Comparison of ENCODE assay signal across 14 mouse cellular contexts in genomic region chr8:127148821-127149220, GRCm38 (mm10).
DNase-seq lines count a peak whose midpoint lies in the region; ATAC-seq and TF ChIP-seq lines count a peak whose summit lies in the region.
"Had no signal": no experiment of that assay in that cellular context is flagged by ENCODE, and none has a peak within 500 bp of the region (broad histone marks: within the 10 kb centered on the region; RNA-seq: fewer than 3 reads in every experiment).

No protein-coding gene starts in this region.

- H3K9ac ChIP-seq in forebrain, embryonic 14.5 days (ENCODE audit: low read length), result no peak overlapping the region
- no peak overlapping the region for H3K9ac ChIP-seq in forebrain, embryonic 16.5 days (replicated peaks; ENCODE audit: low read depth, low read length)
- no peak overlapping the region for H3K9ac ChIP-seq in hindbrain, postnatal 0 days (replicated peaks; ENCODE audit: low read length)
- H3K9ac ChIP-seq in hindbrain, embryonic 12.5 days, result no peak overlapping the region
- H3K9ac ChIP-seq: heart, embryonic 13.5 days; lung, embryonic 15.5 days had no signal

- DNase-seq in forebrain, embryonic 14.5 days (ENCODE audit: low spot score), result peak; percentile 39
- DNase-seq in hindbrain, postnatal 0 days (ENCODE audit: low spot score), result peak; percentile 33
- peak; percentile 26 for DNase-seq in right cerebral cortex, postnatal 4 days
- no peak for DNase-seq in right cerebral cortex, adult 18-20 months
- peak; percentile 33 for DNase-seq in lung, postnatal 36 days
- no peak for DNase-seq in frontal cortex, postnatal 10 days (ENCODE audit: low spot score in 2 of 2)
- DNase-seq: liver; thymus, postnatal 14 days had no signal

- no peak overlapping the region for H3K27ac ChIP-seq in forebrain, embryonic 14.5 days (ENCODE audit: low read depth, low read length)
- H3K27ac ChIP-seq in forebrain, embryonic 16.5 days (ENCODE audit: low read length), result no peak overlapping the region
- no peak overlapping the region for H3K27ac ChIP-seq in hindbrain, postnatal 0 days
- no peak overlapping the region for H3K27ac ChIP-seq in hindbrain, embryonic 12.5 days
- H3K27ac ChIP-seq: heart, embryonic 13.5 days; lung, embryonic 15.5 days had no signal

- H3K9me3 ChIP-seq in forebrain, embryonic 14.5 days (replicated peaks; ENCODE audit: control insufficient read depth, low read length), result no peaks in the 10 kb centered on the region
- no peaks in the 10 kb centered on the region for H3K9me3 ChIP-seq in forebrain, embryonic 16.5 days (ENCODE audit: control insufficient read depth, low read length)
- no peaks in the 10 kb centered on the region for H3K9me3 ChIP-seq in hindbrain, postnatal 0 days (ENCODE audit: low read length)
- H3K9me3 ChIP-seq in hindbrain, embryonic 12.5 days (replicated peaks), result no peaks in the 10 kb centered on the region
- H3K9me3 ChIP-seq: heart, embryonic 13.5 days; lung, embryonic 15.5 days had no signal

- no peak for TF ChIP-seq CTCF in hindbrain, postnatal 0 days (IDR thresholded peaks at IDR 0.05; ENCODE audit: low read depth)

- H3K4me2 ChIP-seq in forebrain, embryonic 14.5 days (ENCODE audit: low read length), result no peak overlapping the region
- H3K4me2 ChIP-seq in forebrain, embryonic 16.5 days (ENCODE audit: low read length), result no peak overlapping the region
- H3K4me2 ChIP-seq in hindbrain, postnatal 0 days (ENCODE audit: low read depth, low read length), result no peak overlapping the region
- H3K4me2 ChIP-seq in hindbrain, embryonic 12.5 days (replicated peaks), result no peak overlapping the region
- H3K4me2 ChIP-seq: heart, embryonic 13.5 days; lung, embryonic 15.5 days; midbrain, embryonic 11.5 days had no signal

- ATAC-seq in forebrain, embryonic 14.5 days, result no peak
- ATAC-seq in forebrain, embryonic 16.5 days, result no peak
- no peak for ATAC-seq in hindbrain, postnatal 0 days
- no peak for ATAC-seq in hindbrain, embryonic 12.5 days (ENCODE audit: low FRiP score)

- no peaks in the 10 kb centered on the region for H3K36me3 ChIP-seq in forebrain, embryonic 14.5 days (ENCODE audit: control insufficient read depth, insufficient read depth, low read length)
- no peaks in the 10 kb centered on the region for H3K36me3 ChIP-seq in forebrain, embryonic 16.5 days (ENCODE audit: control insufficient read depth, insufficient read depth)
- H3K36me3 ChIP-seq in hindbrain, postnatal 0 days (ENCODE audit: insufficient read depth, low read length), result no peaks in the 10 kb centered on the region
- H3K36me3 ChIP-seq in hindbrain, embryonic 12.5 days, result no peaks in the 10 kb centered on the region
- H3K36me3 ChIP-seq: G1E; heart, embryonic 13.5 days; lung, embryonic 15.5 days had no signal

- H3K4me1 ChIP-seq in forebrain, embryonic 14.5 days (ENCODE audit: control insufficient read depth, insufficient read depth, low read length), result 0 out of 2 replicates have a peak, but pooled peaks cover 3% of the 10 kb centered on the region
- H3K4me1 ChIP-seq in forebrain, embryonic 16.5 days (replicated peaks; ENCODE audit: control insufficient read depth, insufficient read depth, low read length), result peaks cover 4% of the 10 kb centered on the region; the same call in 1 of the 2 replicates
- H3K4me1 ChIP-seq in hindbrain, postnatal 0 days (ENCODE audit: insufficient read depth, low read length), result 0 out of 2 replicates have a peak, but pooled peaks cover 7% of the 10 kb centered on the region
- peaks cover 13% of the 10 kb centered on the region; the same call in 1 of the 2 replicates for H3K4me1 ChIP-seq in hindbrain, embryonic 12.5 days

- H3K4me3 ChIP-seq in forebrain, embryonic 14.5 days (ENCODE audit: low read depth, low read length), result no peak overlapping the region
- no peak overlapping the region for H3K4me3 ChIP-seq in forebrain, embryonic 16.5 days (replicated peaks; ENCODE audit: low read length)
- H3K4me3 ChIP-seq in hindbrain, postnatal 0 days (ENCODE audit: low read length), result no peak overlapping the region
- no peak overlapping the region for H3K4me3 ChIP-seq in hindbrain, embryonic 12.5 days
- H3K4me3 ChIP-seq: heart, embryonic 13.5 days; lung, embryonic 15.5 days had no signal

- H3K27me3 ChIP-seq in forebrain, embryonic 14.5 days (replicated peaks; ENCODE audit: control insufficient read depth, insufficient read depth, low read length), result no peaks in the 10 kb centered on the region
- H3K27me3 ChIP-seq in forebrain, embryonic 16.5 days (replicated peaks; ENCODE audit: control insufficient read depth, insufficient read depth, low read length), result no peaks in the 10 kb centered on the region
- no peaks in the 10 kb centered on the region for H3K27me3 ChIP-seq in hindbrain, postnatal 0 days (ENCODE audit: insufficient read depth, low read length)
- H3K27me3 ChIP-seq in hindbrain, embryonic 12.5 days, result no peaks in the 10 kb centered on the region
- H3K27me3 ChIP-seq: heart, embryonic 13.5 days; lung, embryonic 15.5 days had no signal

- WGBS in forebrain, embryonic 14.5 days, result 44% methylated on average over 7 of the region's 7 CpGs
- WGBS in forebrain, embryonic 16.5 days, result 44% methylated on average over 7 of the region's 7 CpGs
- 42% methylated on average over 7 of the region's 7 CpGs for WGBS in hindbrain, postnatal 0 days
- 79% methylated on average over 7 of the region's 7 CpGs for WGBS in hindbrain, embryonic 12.5 days

Comparison
In these comparisons a context has a peak if more than half of its experiments do, and no peak if none do; other contexts are left out.
1. DNase-seq: peak in forebrain, embryonic 14.5 days (single experiment), hindbrain, postnatal 0 days (single experiment), right cerebral cortex, postnatal 4 days (single experiment) and lung, postnatal 36 days (single experiment); none in right cerebral cortex, adult 18-20 months (single experiment) and frontal cortex, postnatal 10 days (0 of 2).